Mouse (Mus musculus) neural tube, embryonic 13.5 days (tissue): ENCODE measurements around the gene Rps26. TPM values are rescaled to one million over a fixed set of nuclear protein-coding genes. Genes with fewer than 3 reads are reported as not detected.

Experiments used
- ATAC-seq: fragments of 200-750 bp; cut with Nextera tagmentation; 2 replicates; pipeline ENCODE4 v1.8.0; 2017; ENCODE audit warnings: low read depth, mild to moderate bottlenecking, moderate TSS enrichment, moderate library complexity
- H3K27ac ChIP-seq: fragments of 300-500 bp; sonication (generic); replicated peaks from 2 replicates; pipeline ENCODE4 v1.5.1; 2015; ENCODE audit warnings: moderate library complexity, mild to moderate bottlenecking, inconsistent platforms
- H3K27me3 ChIP-seq: fragments of 300-500 bp; sonication (generic); 2 replicates; pipeline ENCODE4 v1.6.1; 2015; ENCODE audit warnings: mild to moderate bottlenecking, inconsistent platforms
- H3K36me3 ChIP-seq: fragments of 300-500 bp; sonication (generic); 2 replicates; pipeline ENCODE4 v1.6.1; 2015; ENCODE audit warnings: mild to moderate bottlenecking, inconsistent platforms
- H3K4me1 ChIP-seq: fragments of 300-500 bp; sonication (generic); replicated peaks from 2 replicates; pipeline ENCODE4 v1.6.1; 2015; ENCODE audit warnings: inconsistent platforms
- H3K4me2 ChIP-seq: fragments of 300-500 bp; sonication (generic); 2 replicates; pipeline ENCODE4 v1.6.1; 2015; ENCODE audit warnings: inconsistent platforms, mild to moderate bottlenecking, moderate library complexity
- H3K4me3 ChIP-seq: fragments of 300-500 bp; sonication (generic); 2 replicates; pipeline ENCODE4 v1.5.1; 2015; ENCODE audit warnings: mild to moderate bottlenecking, inconsistent platforms
- H3K9ac ChIP-seq: fragments of 300-500 bp; sonication (generic); 2 replicates; pipeline ENCODE4 v1.6.1; 2015; ENCODE audit warnings: moderate library complexity, mild to moderate bottlenecking, inconsistent platforms
- H3K9me3 ChIP-seq: fragments of 300-500 bp; sonication (generic); 2 replicates; pipeline ENCODE4 v1.6.1; 2016; ENCODE audit warnings: inconsistent platforms
- WGBS: fragments of 180-500 bp; shearing (Covaris S2); methylation state at CpG from one replicate; pipeline ENCODE4 v1.1.7; 2015; 5-methylcytosine and 5-hydroxymethylcytosine counted together
- microRNA-seq: library from miRNA; unstranded; fragments of <30 nt; microRNA quantifications from one replicate; pipeline ENCODE4, GENCODE M21; 2016
- polyA plus RNA-seq: library from polyadenylated mRNA; unstranded; fragments of >200 nt; fragmentation: Nextera tagmentation; extraction: Ambion mirVana; gene quantifications from 2 replicates; pipeline ENCODE4 v1.2.1, GENCODE M21; 2015

Gene Rps26
- polyA plus RNA-seq, 1 experiment from 2014 or later, result 470 TPM

- 92% methylated on average over 2 of the region's 2 CpGs for WGBS
- Histone ChIP-seq H3K9ac (no peak overlapping the region), H3K27me3 (no peaks in the 10 kb centered on the region), H3K36me3 (no peaks in the 10 kb centered on the region), H3K27ac (no peak overlapping the region), H3K4me2 (no peak overlapping the region), H3K4me3 (no peak overlapping the region), H3K4me1 (no peaks in the 10 kb centered on the region), H3K9me3 (no peaks in the 10 kb centered on the region)
- ATAC-seq, result no peak
Observed at GRCm38 (mm10) chr10:128575063-128575462, 51.5 kb downstream of the Rps26 start.

Small RNA genes within 50 kb of the gene (microRNA-seq; reads per million reads assigned to microRNA genes)
- not detected for gene Mir6917

Other genes starting within 250 kb of the Rps26 start
- gene Ankrd52, start 249.6 kb downstream of the Rps26 start, polyA plus RNA-seq, result 9.5 and 12.1 TPM in 2 replicates
- not detected in 2 replicates for gene Slc39a5, start 225.5 kb downstream of the Rps26 start, polyA plus RNA-seq
- gene Nabp2, start 215.3 kb downstream of the Rps26 start, polyA plus RNA-seq, result 124 and 129 TPM in 2 replicates
- 73.4 and 74.3 TPM in 2 replicates for gene Rnf41, start 215.1 kb downstream of the Rps26 start, polyA plus RNA-seq
- gene Smarcc2, start 167.5 kb downstream of the Rps26 start, polyA plus RNA-seq, result 176 and 184 TPM in 2 replicates
- 1,017 and 1,105 TPM in 2 replicates for gene Myl6, start 132.6 kb downstream of the Rps26 start, polyA plus RNA-seq
- 4.1 and 5.0 TPM in 2 replicates for gene Myl6b, start 128.1 kb downstream of the Rps26 start, polyA plus RNA-seq
- gene Esyt1, start 100.9 kb downstream of the Rps26 start, polyA plus RNA-seq, result 31.5 and 35.1 TPM in 2 replicates
- 19.4 and 19.9 TPM in 2 replicates for gene Zc3h10, start 79.0 kb downstream of the Rps26 start, polyA plus RNA-seq
- 2,522 and 2,730 TPM in 2 replicates for gene Rpl41, start 77.4 kb downstream of the Rps26 start, polyA plus RNA-seq
- gene Pa2g4, start 60.8 kb downstream of the Rps26 start, polyA plus RNA-seq, result 124 and 136 TPM in 2 replicates
- 9.5 and 9.9 TPM in 2 replicates for gene Erbb3, start 37.1 kb downstream of the Rps26 start, polyA plus RNA-seq
- gene Ikzf4, start 19.2 kb upstream of the Rps26 start, polyA plus RNA-seq, result 12.1 and 13.2 TPM in 2 replicates
- 17.3 and 17.5 TPM in 2 replicates for gene Suox, start 47.3 kb upstream of the Rps26 start, polyA plus RNA-seq
- gene Rab5b, start 69.5 kb upstream of the Rps26 start, polyA plus RNA-seq, result 103 and 104 TPM in 2 replicates
- 0.50 and 1.0 TPM in 2 replicates for gene Pmel, start 77.4 kb upstream of the Rps26 start, polyA plus RNA-seq
- gene Cdk2, start 78.3 kb upstream of the Rps26 start, polyA plus RNA-seq, result 23.3 and 29.1 TPM in 2 replicates
- gene Dgka, start 118.1 kb upstream of the Rps26 start, polyA plus RNA-seq, result 7.8 and 8.2 TPM in 2 replicates
- 44.1 and 46.6 TPM in 2 replicates for gene Pym1, start 121.1 kb upstream of the Rps26 start, polyA plus RNA-seq
- gene Mmp19, start 164.2 kb upstream of the Rps26 start, polyA plus RNA-seq, result 0.59 and 0.63 TPM in 2 replicates
- gene Dnajc14, start 177.3 kb upstream of the Rps26 start, polyA plus RNA-seq, result 54.3 and 55.4 TPM in 2 replicates
- gene Tmem198b, start 177.6 kb upstream of the Rps26 start, polyA plus RNA-seq, result 15.9 and 16.2 TPM in 2 replicates
- 185 and 212 TPM in 2 replicates for gene Sarnp, start 190.6 kb upstream of the Rps26 start, polyA plus RNA-seq
- 30.5 and 30.7 TPM in 2 replicates for gene Ormdl2, start 194.9 kb upstream of the Rps26 start, polyA plus RNA-seq